Mouse (Mus musculus) urinary bladder, postnatal 25 days (tissue): ENCODE measurements around the gene Nipbl.
"Not testable (repeated sequence)": the region's sequence is repeated elsewhere in the genome, so short reads cannot be mapped to it uniquely, and the experiment has no call there.

Source experiments
- DNase-seq: peaks from one replicate; pipeline ENCODE4 v3.0.0; 2022; ENCODE audit warnings: low spot score

Gene Nipbl

DNA sequence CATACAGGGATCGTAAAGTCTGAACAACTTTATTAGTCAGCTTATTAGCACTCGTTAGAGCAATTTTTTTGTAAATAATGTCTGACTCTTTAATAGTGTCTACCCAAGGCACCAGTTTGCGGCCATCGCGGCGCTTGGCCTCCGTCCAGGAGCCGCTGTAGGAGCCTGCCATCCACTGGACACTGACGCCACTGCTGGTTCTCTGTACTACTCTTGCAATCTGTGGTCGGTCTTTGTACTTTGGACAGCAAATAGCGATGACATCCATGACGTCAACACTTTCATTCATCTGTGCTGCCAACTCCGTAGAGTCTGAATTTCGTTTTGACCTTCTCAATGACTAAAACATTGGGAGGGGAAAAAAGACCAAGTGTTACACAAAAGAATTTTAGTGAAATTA is 153.0 kb downstream of the Nipbl start:
- DNase-seq, result no peak

DNA sequence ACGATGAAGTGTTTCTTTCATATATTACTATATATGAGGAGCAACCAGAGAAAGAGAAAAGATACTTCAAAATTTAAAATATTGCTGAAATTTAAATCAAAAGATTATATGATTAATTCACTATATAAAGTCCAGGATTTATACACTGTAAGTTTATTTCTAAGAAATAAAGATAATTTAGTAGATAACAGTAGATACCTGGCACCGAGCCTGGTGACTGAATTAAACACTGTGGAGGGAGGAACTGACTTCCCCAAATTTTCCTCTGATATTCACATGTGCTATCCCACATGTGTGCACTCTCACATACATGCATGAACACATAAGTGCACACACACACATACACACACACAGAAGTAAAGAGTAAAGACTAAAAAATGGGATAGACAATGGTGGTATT is 162.1 kb downstream of the Nipbl start:
- no peak for DNase-seq

DNA sequence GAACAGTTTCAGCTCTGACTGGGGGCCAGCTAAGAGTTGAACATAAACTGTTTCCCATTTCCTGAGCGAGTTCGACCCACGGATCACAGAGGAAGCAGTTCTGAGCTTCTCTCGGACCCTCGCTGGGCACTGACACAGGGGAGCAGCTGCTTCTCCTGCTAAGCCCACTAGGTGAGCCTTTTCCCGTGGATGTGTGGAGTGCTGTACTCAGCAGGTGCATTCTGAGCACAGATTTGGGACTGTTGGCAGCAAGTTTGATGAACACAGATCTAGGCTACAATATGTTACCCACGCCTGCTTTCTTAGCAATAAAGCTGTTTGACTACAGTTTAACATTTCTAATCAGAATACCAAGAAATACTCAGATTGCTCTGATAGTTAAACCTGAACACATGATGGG is 162.6 kb downstream of the Nipbl start:
- DNase-seq, result no peak

DNA sequence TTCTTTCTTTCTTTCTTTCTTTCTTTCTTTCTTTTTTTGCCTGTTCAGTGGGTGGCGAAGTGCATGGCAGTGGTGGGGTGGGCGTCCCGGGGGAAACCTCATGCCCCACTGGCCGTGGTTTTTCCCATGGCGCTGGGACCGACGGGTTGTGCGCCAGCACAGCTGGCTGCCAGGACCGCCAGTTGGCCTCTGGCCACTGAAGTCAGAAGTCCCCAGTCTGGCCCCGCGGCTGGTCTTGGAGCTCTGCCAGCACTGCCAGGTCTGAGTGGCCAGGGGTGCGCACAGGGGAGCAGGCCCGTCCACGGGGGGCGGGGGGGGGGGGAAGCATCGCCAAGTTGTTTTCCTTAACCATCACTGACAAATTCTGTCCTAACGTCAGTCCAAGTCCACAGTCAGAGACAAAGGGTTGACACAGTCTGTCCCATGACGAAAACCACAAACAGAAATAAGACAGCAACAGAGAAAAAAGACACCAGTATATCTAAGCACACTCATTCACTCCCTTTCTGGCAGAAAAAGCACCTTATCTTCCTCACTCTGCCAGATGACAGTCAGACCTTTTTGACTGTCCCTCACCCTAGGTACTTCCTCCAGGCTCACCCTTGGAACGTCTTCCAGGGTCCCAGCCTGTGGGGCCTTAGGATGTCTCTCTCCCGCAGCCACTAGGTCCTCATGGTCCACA is 164.2 kb downstream of the Nipbl start:
- peak; percentile 25 for DNase-seq

DNA sequence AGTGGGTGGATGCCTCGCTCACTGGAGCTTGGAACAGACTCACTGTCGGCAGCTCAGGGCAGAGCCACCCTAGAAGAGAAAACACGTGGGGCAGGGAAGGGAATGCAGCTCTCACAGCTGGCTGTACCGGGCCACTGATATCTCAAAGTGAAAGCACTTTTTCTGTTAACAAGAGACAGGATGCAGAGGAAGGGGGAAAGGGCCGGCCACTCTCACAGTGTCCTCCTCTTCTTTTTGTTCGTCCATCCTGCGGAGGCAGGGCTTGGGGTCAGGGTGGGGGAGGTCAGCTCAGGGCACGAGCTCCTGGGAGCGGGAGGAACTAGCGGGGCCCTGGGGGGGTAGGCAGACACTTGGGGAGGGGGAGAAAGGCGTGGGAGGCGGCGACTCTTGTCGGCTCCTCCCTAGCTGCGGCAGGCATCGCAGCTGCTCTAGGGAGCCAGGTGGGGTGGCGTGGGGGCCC is 164.9 kb downstream of the Nipbl start:
- DNase-seq, result no peak

DNA sequence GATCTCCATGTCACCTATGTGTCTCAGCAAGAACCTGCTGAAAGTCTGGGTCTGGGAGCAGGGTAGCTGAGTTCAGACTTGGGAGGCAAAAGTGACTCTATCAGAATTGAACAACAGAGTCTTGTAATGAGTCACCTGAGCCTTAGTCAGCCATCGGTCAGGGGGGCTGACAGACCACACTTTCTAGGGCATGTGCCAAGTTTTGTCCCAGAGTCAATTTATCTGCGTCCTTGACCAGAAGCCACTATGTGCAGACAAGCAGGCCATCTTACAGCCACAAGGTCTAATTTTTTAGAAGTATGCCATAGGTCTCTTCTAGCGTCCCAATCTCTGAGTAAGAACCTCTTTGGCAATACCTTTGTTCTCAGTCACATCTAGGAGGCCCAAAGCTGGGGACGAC is 166.3 kb downstream of the Nipbl start:
- DNase-seq, result not testable (repeated sequence)

DNA sequence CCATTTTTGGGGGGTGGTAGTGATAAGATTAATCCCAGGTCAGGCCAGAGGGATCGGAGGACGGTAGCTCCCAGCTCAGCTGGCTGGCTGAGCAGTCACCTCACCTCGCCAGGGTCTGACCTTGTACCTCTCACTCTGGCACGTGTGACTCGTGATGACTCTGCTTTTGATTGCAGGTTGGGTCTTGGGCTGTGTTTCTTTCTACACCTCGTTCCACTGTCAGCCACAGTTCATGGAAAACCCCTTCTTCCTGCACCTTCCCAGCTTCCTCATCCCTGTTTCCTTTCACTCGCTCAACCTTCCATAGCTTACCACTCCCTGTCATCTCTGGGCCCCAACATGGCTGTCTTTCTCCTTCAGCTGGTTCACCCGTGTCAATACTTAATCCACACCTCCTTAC is 172.3 kb downstream of the Nipbl start:
- DNase-seq, result no peak

DNA sequence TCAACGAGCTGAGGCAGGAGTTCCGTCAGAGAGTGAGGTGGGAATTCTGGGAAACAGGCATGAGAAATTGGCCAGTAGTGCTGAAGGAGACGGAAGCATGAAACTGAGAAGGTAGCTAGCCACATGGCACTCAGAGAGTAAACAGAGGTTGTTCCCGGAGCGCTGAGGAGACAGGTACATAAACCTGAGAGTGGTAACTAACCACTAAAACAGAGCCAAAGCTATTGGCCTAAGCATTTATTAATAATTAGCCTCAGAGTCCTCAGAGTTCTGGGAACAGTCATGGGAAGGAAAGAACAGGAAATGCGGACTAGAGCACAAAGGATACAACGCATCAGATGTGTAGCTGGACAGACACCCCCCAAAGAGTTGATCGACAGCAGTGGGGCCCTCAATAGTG is 176.0 kb downstream of the Nipbl start:
- DNase-seq, result no peak

DNA sequence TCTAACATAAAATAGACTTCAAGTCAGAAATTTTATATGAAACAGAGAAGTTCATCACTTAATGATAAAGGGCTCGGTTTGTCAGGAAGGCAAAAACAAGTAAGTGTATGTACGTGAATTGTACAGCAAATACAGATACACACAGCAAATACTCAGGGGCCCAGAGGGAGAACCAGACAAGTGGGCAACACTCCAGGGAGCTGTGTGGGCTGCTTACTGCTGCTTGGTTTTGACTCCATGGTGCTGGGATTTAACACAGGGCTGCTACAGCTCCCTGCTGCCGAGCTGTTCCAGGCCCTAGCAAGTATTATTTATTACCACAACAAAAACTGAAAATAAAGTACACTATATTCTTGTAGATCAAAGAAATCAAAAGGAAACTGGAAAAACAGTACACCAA is 177.1 kb downstream of the Nipbl start:
- no peak for DNase-seq

DNA sequence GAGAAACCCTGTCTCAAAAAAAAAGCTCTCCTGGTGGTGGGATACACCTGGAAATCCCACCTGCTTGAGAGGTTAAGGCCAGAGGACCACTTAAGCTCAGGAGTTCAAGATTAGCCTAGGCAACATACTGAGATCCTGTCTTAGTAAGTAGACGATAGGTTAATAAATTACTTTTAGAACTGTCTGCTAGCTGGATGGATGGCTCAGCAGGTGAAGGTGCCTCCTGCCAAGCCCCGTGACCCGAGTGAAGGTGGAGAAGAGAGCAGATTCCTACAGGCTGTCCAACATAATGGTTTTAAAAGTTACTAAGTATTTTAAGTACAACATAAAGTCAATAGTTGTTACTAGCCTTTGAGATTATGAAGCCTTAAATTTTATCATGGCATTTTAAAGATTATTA is 178.3 kb downstream of the Nipbl start:
- no peak for DNase-seq
